Mouse (Mus musculus) layer of hippocampus, adult 9-11 months (tissue): ENCODE results near the gene Arid1b.

Experiments used
- DNase-seq: peaks from one replicate; pipeline ENCODE4 v3.0.0; 2022

Gene Arid1b

DNA sequence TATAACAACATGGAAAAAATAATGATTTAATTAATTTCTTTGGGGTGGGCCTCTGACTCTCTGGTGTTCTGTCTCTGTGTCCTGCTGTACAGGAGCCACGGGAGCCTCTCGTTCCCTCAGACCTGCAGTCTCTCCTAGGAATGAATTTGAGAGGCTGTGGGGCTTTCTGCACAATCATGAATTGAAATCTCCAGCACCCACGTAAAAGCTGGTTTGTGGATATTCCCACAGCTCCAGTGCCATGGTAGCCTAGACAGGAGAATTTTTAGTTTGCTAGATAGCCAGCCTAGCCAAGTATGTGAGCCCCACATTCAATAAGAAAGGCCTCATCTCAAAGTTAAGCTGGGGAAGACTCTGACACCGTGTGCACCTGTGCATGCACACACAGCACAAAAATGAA, 335.3 kb downstream of the Arid1b start:
- DNase-seq = peak; percentile 62

- DNase-seq = no peak
Measured at GRCm38 (mm10) chr17:5330063-5330462, 335.9 kb downstream of the Arid1b start.

- no peak for DNase-seq
Measured at GRCm38 (mm10) chr17:5330644-5331043, 336.5 kb downstream of the Arid1b start.

GRCm38 (mm10) chr17:5331387-5331786, 337.3 kb downstream of the Arid1b start:
- DNase-seq = no peak

- DNase-seq = no peak
Measured at GRCm38 (mm10) chr17:5334567-5334966, 340.4 kb downstream of the Arid1b start.

- no peak for DNase-seq
Measured at GRCm38 (mm10) chr17:5344426-5344825, 350.3 kb downstream of the Arid1b start.

DNA sequence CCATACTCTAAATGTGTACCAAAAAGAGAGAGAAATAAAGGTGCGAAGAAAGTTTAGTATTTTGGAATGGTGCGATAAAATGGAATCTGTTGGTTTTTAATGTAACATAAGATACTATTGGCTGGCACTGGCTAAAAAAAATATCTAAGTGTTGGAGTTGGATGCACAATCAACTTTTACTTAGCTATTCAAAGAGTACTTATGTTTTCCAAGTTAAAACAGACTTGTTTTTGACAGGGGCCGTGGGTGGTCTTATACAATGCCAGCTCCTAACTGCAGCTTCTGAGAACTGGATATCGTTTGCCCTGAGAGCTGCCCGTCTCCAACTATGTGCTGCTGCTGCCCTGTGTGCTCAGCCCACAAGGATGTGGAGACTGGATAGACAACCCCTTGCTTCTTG, 351.7 kb downstream of the Arid1b start:
- DNase-seq = no peak

DNA sequence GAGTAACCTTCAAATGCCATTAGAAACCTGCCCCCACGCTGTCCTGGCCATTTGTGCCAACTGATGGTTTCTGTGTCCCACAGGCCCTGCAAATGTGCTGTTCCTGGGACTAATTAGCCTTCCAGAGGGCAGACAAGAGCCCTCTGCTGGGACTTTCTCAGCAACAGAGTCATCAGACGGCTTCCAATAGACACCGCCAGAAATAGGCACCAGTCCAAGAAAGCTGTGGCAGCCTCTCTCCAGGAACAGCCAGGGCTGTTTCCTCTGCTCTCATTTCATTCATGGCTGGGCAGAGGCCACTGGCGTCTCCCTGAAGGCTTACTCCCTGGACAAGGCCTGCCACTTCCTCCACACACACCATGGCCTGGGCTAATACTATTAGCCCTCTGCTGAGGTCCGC, 358.8 kb downstream of the Arid1b start:
- DNase-seq = peak; percentile 58

GRCm38 (mm10) chr17:5360759-5361158, 366.6 kb downstream of the Arid1b start:
- no peak for DNase-seq

DNA sequence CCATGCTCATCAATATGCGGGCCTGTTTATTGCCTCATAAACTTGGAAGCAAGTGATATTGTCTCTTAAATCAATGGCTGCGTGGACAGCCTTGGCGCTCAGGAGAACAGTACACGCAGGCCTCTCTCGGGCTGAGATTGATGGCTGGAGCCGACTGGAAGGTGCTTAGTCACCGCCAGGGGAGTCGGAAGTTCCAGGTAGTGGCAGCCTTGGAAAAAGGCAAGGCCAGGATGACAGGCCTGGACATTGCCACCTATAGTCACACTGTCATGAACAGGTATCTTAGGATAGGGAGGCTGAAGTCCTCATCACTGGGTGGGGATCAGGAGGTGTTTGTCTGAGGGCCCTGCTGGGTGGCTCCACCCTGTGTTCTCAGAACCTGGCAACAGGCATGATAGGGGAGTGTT, 371.9 kb downstream of the Arid1b start:
- no peak for DNase-seq

DNA sequence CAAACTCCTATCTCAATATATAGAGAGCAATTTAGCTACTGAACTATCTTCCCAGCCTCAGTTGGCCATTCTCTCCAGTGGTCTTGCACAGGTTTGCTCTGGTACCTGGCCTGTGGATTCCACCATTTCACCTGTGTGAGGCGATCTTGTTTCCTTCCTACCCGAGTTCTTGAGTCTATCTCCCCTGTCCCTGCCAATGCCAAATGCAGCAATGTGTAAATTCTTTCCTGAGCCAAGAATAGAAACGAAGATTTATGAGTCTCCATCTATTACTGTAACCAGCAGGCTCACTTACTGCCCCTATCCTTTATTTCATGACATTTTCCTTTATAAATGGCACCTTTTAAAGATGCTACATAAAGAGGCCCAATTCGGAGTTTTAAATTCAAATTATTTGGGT, 376.9 kb downstream of the Arid1b start:
- no peak for DNase-seq

DNA sequence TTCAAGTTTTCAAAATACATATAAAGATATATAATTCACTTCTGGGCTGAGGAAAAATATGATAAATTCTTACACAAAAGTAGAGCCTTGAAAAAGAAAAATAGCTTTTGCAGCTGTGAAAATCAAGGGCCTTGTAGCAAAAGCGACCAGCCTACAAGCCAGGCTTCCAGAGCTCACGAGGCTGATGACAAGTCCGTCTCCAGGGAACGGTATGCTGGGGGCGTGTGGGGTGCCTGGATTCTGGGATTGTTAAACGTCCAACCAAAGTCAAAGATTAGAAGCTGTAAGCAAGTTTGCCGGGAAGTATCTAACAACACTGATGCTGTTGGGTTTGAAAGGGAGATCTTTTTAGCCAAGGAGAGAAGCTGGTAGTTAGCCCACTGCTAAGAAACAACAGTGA, 377.4 kb downstream of the Arid1b start:
- DNase-seq = no peak

DNA sequence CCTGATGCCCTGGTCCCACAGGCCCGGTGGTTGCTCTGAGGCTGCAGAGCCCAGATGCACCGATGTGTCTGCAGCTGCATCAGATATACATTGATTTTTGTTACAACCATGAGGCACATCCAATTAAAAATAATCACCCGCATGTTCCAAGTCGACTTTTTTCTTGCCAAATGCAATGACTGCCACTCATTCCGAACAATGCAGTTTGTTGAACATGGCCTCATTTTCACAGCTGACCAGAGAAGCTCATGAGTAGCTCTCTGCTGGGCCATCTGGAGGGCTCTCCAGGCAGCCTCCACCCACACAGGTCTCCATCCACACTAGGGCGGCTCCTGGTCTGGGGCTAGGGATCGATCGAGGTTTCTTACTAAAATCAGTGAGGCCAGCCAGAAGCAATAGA, 378.8 kb downstream of the Arid1b start:
- no peak for DNase-seq

GRCm38 (mm10) chr17:5377151-5377929, 383.2 kb downstream of the Arid1b start:
- DNase-seq = peak; percentile 70

DNA sequence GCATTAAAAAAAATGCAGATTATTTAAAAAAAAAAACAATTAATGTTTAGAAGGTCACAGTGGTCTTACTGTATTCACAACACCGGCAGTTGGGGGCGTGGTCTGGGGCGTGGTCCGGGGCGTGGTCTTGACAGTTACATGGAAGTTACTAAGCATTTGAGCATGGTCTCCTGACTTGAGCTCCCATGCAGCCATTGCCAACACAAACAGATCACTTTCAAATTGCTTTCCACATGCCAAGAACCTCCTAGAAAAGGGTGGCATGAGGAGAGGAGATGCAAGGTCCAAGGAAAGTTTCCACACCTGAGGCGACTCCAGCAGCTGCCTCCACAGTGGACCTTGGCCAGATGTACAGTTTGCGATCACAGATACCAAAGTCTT, 383.8 kb downstream of the Arid1b start:
- DNase-seq = no peak

GRCm38 (mm10) chr17:5385694-5386093, 391.6 kb downstream of the Arid1b start:
- DNase-seq = no peak

GRCm38 (mm10) chr17:5386885-5387545, 392.9 kb downstream of the Arid1b start:
- DNase-seq = no peak

DNA sequence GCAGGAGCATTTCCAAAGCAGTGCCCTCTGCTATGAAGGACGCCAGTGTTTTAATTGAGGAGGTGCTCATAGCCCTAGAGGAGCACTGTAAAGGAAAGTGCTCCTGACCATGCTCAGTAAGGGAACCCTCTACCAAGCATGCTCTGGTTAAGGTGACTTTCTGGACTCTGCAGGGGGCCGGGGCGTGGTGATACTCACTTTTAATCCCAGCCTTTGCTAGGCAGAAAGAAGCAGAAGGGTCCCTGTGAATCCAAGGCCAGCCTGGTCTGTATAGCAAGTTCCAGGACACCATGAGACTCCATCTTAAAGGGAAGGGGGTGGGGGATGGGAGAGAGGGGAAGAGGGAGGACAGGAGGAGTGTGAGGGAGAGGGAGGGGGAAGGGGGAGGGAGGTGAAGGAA, 394.2 kb downstream of the Arid1b start:
- no peak for DNase-seq

DNA sequence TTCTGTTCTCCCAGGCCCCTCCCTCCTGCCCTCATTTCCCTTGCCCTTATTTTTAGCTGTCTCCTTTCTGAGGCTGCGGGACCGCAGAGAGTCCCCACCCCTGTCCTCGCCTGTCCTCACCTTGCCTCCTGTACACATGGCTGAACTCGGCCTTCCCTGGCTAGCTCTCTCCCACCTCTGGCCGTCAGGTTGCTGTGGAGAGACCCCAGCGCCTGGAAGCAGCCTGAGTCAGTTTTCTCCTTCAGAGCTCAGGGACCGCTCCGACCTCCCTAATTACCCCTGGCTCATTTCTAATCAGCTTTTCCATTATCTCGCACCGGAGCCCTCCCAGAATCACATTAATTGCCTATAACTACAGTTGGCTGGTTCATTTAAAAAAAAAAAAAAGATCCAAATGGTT, 396.6 kb downstream of the Arid1b start:
- no peak for DNase-seq

- no peak for DNase-seq
Measured at GRCm38 (mm10) chr17:5395454-5396205, 401.5 kb downstream of the Arid1b start.

DNA sequence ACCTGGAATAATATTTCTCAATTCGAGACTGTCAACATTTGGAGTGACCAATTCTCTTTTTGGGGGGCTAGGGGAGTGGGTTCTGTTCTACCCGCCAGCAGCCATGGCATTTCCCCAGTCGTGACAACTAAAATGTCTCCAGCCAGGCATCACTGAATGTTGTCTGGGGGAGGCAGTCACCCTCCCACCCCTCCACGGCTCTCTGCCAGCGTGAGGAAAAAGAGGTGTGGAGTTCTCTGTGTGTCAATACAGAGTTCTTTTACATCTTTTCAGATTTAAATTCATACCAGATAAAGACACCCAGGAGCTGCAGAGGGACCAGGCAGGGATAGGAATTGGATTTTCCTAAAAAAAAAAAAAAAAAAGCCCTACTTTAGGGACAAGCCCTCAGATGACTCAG, 402.1 kb downstream of the Arid1b start:
- DNase-seq = no peak
